Mouse (Mus musculus) liver, embryonic 18 days (tissue): Measurements from ENCODE around the gene Nlrp9a. TPM values are rescaled to one million over a fixed set of nuclear protein-coding genes. Genes with fewer than 3 reads are reported as not detected.

ENCODE experiments used
- polyA plus RNA-seq: library from polyadenylated mRNA; depleted of rRNA; stranded (reverse); fragments of >200 nt; gene quantifications from 2 replicates; pipeline ENCODE4 v1.2.3, GENCODE M21; 2012; rRNA removed

Nlrp9a gene
- polyA plus RNA-seq: not detected in 2 replicates

GRCm38 (mm10) chr7:26534723-26535122, at the start of gene Nlrp9a:
Nlrp9a (plus strand) TSS chr7:26535023.

GRCm38 (mm10) chr7:26618364-26618763, 83.5 kb downstream of the Nlrp9a start, which contains the start of gene Vmn1r185:
Vmn1r185 (minus strand) TSS chr7:26618464.

Other genes with a start within 250 kb of the Nlrp9a start
- 8.8 and 10.5 TPM in 2 replicates for gene Cyp2a4, start 227.9 kb upstream of the Nlrp9a start, polyA plus RNA-seq
- not detected in 2 replicates for gene Nlrp9c, start 131.3 kb upstream of the Nlrp9a start, polyA plus RNA-seq
- gene Nlrp4a, start 99.9 kb upstream of the Nlrp9a start, polyA plus RNA-seq: not detected in 2 replicates
- not detected in 2 replicates for gene Vmn1r185, start 83.4 kb downstream of the Nlrp9a start, polyA plus RNA-seq
- not detected in 2 replicates for gene Cyp2b23, start 151.4 kb downstream of the Nlrp9a start, polyA plus RNA-seq
- gene Cyp2b19, start 222.1 kb downstream of the Nlrp9a start, polyA plus RNA-seq: not detected in 2 replicates